Mouse (Mus musculus) lung, embryonic 15.5 days (tissue): ENCODE measurements at regions not wholly inside any gene's neighbourhood (a gene's known extent, or its start where the extent isn't known, plus 50 kb on each side); places are given as distances from the start of the nearest gene placed in this dataset.

Experiments used
- ATAC-seq: fragments of 200-750 bp; cut with Nextera tagmentation; 2 replicates; pipeline ENCODE4 v1.8.0; 2017; ENCODE audit warnings: moderate number of reproducible peaks, borderline replicate concordance; ENCODE audit not compliant: low FRiP score, low TSS enrichment; ENCODE audit errors: extremely low read depth
- H3K27ac ChIP-seq: fragments of 300-500 bp; sonication (generic); 2 replicates; pipeline ENCODE4 v1.5.1; 2015; ENCODE audit warnings: moderate library complexity, mild to moderate bottlenecking, inconsistent platforms
- H3K27me3 ChIP-seq: fragments of 300-500 bp; sonication (generic); 2 replicates; pipeline ENCODE4 v1.6.1; 2015; ENCODE audit warnings: inconsistent platforms
- H3K36me3 ChIP-seq: fragments of 300-500 bp; sonication (generic); 2 replicates; pipeline ENCODE4 v1.6.1; 2015; ENCODE audit warnings: inconsistent platforms
- H3K4me1 ChIP-seq: fragments of 300-500 bp; sonication (generic); 2 replicates; pipeline ENCODE4 v1.6.1; 2015; ENCODE audit warnings: inconsistent platforms
- H3K4me2 ChIP-seq: fragments of 300-500 bp; sonication (generic); 2 replicates; pipeline ENCODE4 v1.6.1; 2015; ENCODE audit warnings: inconsistent platforms, mild to moderate bottlenecking, moderate library complexity
- H3K4me3 ChIP-seq: fragments of 300-500 bp; sonication (generic); 2 replicates; pipeline ENCODE4 v1.5.1; 2015; ENCODE audit warnings: mild to moderate bottlenecking, inconsistent platforms
- H3K9ac ChIP-seq: fragments of 300-500 bp; sonication (generic); 2 replicates; pipeline ENCODE4 v1.6.1; 2015; ENCODE audit warnings: inconsistent platforms
- H3K9me3 ChIP-seq: fragments of 300-500 bp; sonication (generic); 2 replicates; pipeline ENCODE4 v1.6.1; 2016; ENCODE audit warnings: inconsistent platforms
- WGBS: fragments of 180-500 bp; shearing (Covaris S2); methylation state at CpG from one replicate; pipeline ENCODE4 v1.1.7; 2015; 5-methylcytosine and 5-hydroxymethylcytosine counted together

- ATAC-seq: no peak
- no peak overlapping the region for H3K27ac ChIP-seq
- H3K9me3 ChIP-seq: no peaks in the 10 kb centered on the region
- H3K4me2 ChIP-seq: no peak overlapping the region
- H3K27me3 ChIP-seq: no peaks in the 10 kb centered on the region
- no peaks in the 10 kb centered on the region for H3K4me1 ChIP-seq
- H3K4me3 ChIP-seq: no peak overlapping the region
- no peak overlapping the region for H3K9ac ChIP-seq
- WGBS: 38% methylated on average over 3 of the region's 3 CpGs
- no peaks in the 10 kb centered on the region for H3K36me3 ChIP-seq
Observed at GRCm38 (mm10) chr4:9935949-9936348, 938.3 kb upstream of the 2610301B20Rik start.

GRCm38 (mm10) chr4:9951441-9951840 lies 922.9 kb upstream of the 2610301B20Rik start:
- no peak overlapping the region for H3K27ac ChIP-seq
- H3K36me3 ChIP-seq: no peaks in the 10 kb centered on the region
- ATAC-seq: no peak
- H3K4me2 ChIP-seq: no peak overlapping the region
- no peak overlapping the region for H3K9ac ChIP-seq
- H3K4me1 ChIP-seq: no peaks in the 10 kb centered on the region
- H3K27me3 ChIP-seq: no peaks in the 10 kb centered on the region
- 84% methylated on average over 4 of the region's 4 CpGs for WGBS
- H3K4me3 ChIP-seq: no peak overlapping the region
- H3K9me3 ChIP-seq: no peaks in the 10 kb centered on the region

- no peaks in the 10 kb centered on the region for H3K36me3 ChIP-seq
- no peaks in the 10 kb centered on the region for H3K27me3 ChIP-seq
- H3K9me3 ChIP-seq: no peaks in the 10 kb centered on the region
- H3K4me1 ChIP-seq: no peaks in the 10 kb centered on the region
- no peak overlapping the region for H3K4me3 ChIP-seq
- no peak overlapping the region for H3K27ac ChIP-seq
- no peak for ATAC-seq
- H3K4me2 ChIP-seq: no peak overlapping the region
- no peak overlapping the region for H3K9ac ChIP-seq
Observed at GRCm38 (mm10) chr4:9974631-9975030, 899.7 kb upstream of the 2610301B20Rik start.

- no peak for ATAC-seq
- Histone ChIP-seq H3K4me3 (no peak overlapping the region), H3K9ac (no peak overlapping the region), H3K4me2 (no peak overlapping the region), H3K9me3 (no peaks in the 10 kb centered on the region), H3K4me1 (no peaks in the 10 kb centered on the region), H3K27me3 (no peaks in the 10 kb centered on the region), H3K36me3 (no peaks in the 10 kb centered on the region), H3K27ac (no peak overlapping the region)
- WGBS: 75% methylated on average over 3 of the region's 3 CpGs
Observed at GRCm38 (mm10) chr4:9981354-9982040, 892.8 kb upstream of the 2610301B20Rik start.

- H3K4me3 ChIP-seq: no peak overlapping the region
- no peak overlapping the region for H3K27ac ChIP-seq
- H3K9me3 ChIP-seq: no peaks in the 10 kb centered on the region
- H3K27me3 ChIP-seq: no peaks in the 10 kb centered on the region
- no peak overlapping the region for H3K9ac ChIP-seq
- 44% methylated on average over 7 of the region's 7 CpGs for WGBS
- H3K4me2 ChIP-seq: no peak overlapping the region
- peak; percentile 87; the same call in 1 of the 2 replicates for ATAC-seq
- no peaks in the 10 kb centered on the region for H3K4me1 ChIP-seq
- no peaks in the 10 kb centered on the region for H3K36me3 ChIP-seq
Observed at GRCm38 (mm10) chr4:9982786-9983525, 891.3 kb upstream of the 2610301B20Rik start.

- ATAC-seq: no peak
- 32% methylated on average over 1 of the region's 1 CpGs for WGBS
- H3K36me3 ChIP-seq: no peaks in the 10 kb centered on the region
Observed at GRCm38 (mm10) chr4:9993871-9994270, 880.4 kb upstream of the 2610301B20Rik start.

GRCm38 (mm10) chr4:9994466-9994865 lies 879.8 kb upstream of the 2610301B20Rik start:
- Histone ChIP-seq H3K4me2 (no peak overlapping the region), H3K9me3 (no peaks in the 10 kb centered on the region), H3K27me3 (no peaks in the 10 kb centered on the region), H3K36me3 (no peaks in the 10 kb centered on the region), H3K4me1 (peaks cover 8% of the 10 kb centered on the region; the same call in 1 of the 2 replicates), H3K27ac (no peak overlapping the region), H3K9ac (no peak overlapping the region), H3K4me3 (no peak overlapping the region)
- ATAC-seq: peak; percentile 89; the same call in 1 of the 2 replicates
- 33% methylated on average over 1 of the region's 1 CpGs for WGBS

More at GRCm38 (mm10) chr4:9993871-9994270, 880.4 kb upstream of the 2610301B20Rik start:
- Histone ChIP-seq H3K4me3 (no peak overlapping the region), H3K4me2 (no peak overlapping the region), H3K27ac (no peak overlapping the region), H3K9ac (no peak overlapping the region), H3K4me1 (peaks cover 8% of the 10 kb centered on the region; the same call in 1 of the 2 replicates), H3K9me3 (no peaks in the 10 kb centered on the region), H3K27me3 (no peaks in the 10 kb centered on the region)

- Histone ChIP-seq H3K4me2 (no peak overlapping the region), H3K4me3 (no peak overlapping the region), H3K9ac (no peak overlapping the region), H3K9me3 (no peaks in the 10 kb centered on the region), H3K27me3 (no peaks in the 10 kb centered on the region), H3K36me3 (no peaks in the 10 kb centered on the region), H3K4me1 (no peaks in the 10 kb centered on the region), H3K27ac (no peak overlapping the region)
- ATAC-seq: no peak
Observed at GRCm38 (mm10) chr4:10030316-10030715, 844.0 kb upstream of the 2610301B20Rik start.

- Histone ChIP-seq H3K9me3 (no peaks in the 10 kb centered on the region), H3K4me3 (no peak overlapping the region), H3K27me3 (no peaks in the 10 kb centered on the region), H3K27ac (no peak overlapping the region), H3K9ac (no peak overlapping the region), H3K36me3 (no peaks in the 10 kb centered on the region), H3K4me2 (no peak overlapping the region), H3K4me1 (no peaks in the 10 kb centered on the region)
- 40% methylated on average over 3 of the region's 3 CpGs for WGBS
- no peak for ATAC-seq
Observed at GRCm38 (mm10) chr4:10031764-10032163, 842.5 kb upstream of the 2610301B20Rik start.

GRCm38 (mm10) chr4:10035336-10035735 lies 839.0 kb upstream of the 2610301B20Rik start:
- Histone ChIP-seq H3K27me3 (no peaks in the 10 kb centered on the region), H3K4me1 (no peaks in the 10 kb centered on the region), H3K4me2 (no peak overlapping the region), H3K36me3 (no peaks in the 10 kb centered on the region), H3K9ac (no peak overlapping the region), H3K4me3 (no peak overlapping the region), H3K27ac (no peak overlapping the region), H3K9me3 (no peaks in the 10 kb centered on the region)
- no peak for ATAC-seq
- WGBS: 64% methylated on average over 1 of the region's 1 CpGs

GRCm38 (mm10) chr4:10041301-10042093 lies 832.8 kb upstream of the 2610301B20Rik start:
- Histone ChIP-seq H3K27ac (no peak overlapping the region), H3K27me3 (no peaks in the 10 kb centered on the region), H3K9me3 (no peaks in the 10 kb centered on the region), H3K36me3 (no peaks in the 10 kb centered on the region), H3K4me1 (no peaks in the 10 kb centered on the region), H3K9ac (no peak overlapping the region), H3K4me2 (no peak overlapping the region), H3K4me3 (no peak overlapping the region)
- ATAC-seq: no peak
- WGBS: 56% methylated on average over 2 of the region's 2 CpGs

- 52% methylated on average over 1 of the region's 1 CpGs for WGBS
- H3K9ac ChIP-seq: no peak overlapping the region
- no peak overlapping the region for H3K4me2 ChIP-seq
- no peak overlapping the region for H3K27ac ChIP-seq
- no peaks in the 10 kb centered on the region for H3K36me3 ChIP-seq
- H3K4me1 ChIP-seq: no peaks in the 10 kb centered on the region
- no peaks in the 10 kb centered on the region for H3K27me3 ChIP-seq
- no peaks in the 10 kb centered on the region for H3K9me3 ChIP-seq
- ATAC-seq: no peak
- H3K4me3 ChIP-seq: no peak overlapping the region
Observed at GRCm38 (mm10) chr4:10048770-10049169, 825.5 kb upstream of the 2610301B20Rik start.
